12 mouse cellular contexts compared by ENCODE assay signal in the genomic region with DNA sequence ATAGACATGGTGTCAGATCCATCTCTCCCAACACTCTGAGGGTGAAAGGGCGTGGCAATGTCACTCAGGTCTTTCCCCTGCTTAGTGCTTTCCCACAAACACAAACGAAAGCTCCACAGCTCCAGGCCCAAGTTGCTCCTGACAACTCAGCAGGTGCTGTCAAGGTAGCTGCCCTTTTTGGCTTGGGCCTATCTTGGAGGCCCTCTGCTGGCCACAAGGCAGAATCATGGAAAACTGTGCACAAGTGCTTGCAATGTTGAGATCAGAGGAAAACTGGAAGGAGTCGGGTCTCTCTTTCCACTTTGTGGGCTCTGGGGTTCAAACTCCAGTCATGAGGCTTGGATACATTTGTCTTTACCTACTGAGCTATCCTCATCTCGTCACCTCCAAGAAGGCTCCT. TPM values are rescaled to one million over a fixed set of nuclear protein-coding genes. Genes with fewer than 3 reads are reported as not detected.
DNase-seq lines count a peak whose midpoint lies in the region; ATAC-seq and TF ChIP-seq lines count a peak whose summit lies in the region.
"Had no signal": no experiment of that assay in that cellular context is flagged by ENCODE, and none has a peak within 500 bp of the region (broad histone marks: within the 10 kb centered on the region; RNA-seq: fewer than 3 reads in every experiment).

No protein-coding gene starts in this region.

- H3K36me3 ChIP-seq in hindbrain, embryonic 11.5 days (ENCODE audit: control insufficient read depth, insufficient read depth, low read length) = peaks cover 5% of the 10 kb centered on the region; the same call in 1 of the 2 replicates
- peaks cover 48% of the 10 kb centered on the region for H3K36me3 ChIP-seq in hindbrain, embryonic 13.5 days
- H3K36me3 ChIP-seq in midbrain, postnatal 0 days (ENCODE audit: insufficient read depth, low read length) = peaks cover 11% of the 10 kb centered on the region
- H3K36me3 ChIP-seq in midbrain, embryonic 13.5 days = peaks cover 50% of the 10 kb centered on the region

- H3K27ac ChIP-seq in hindbrain, embryonic 11.5 days (ENCODE audit: low read depth, low read length) = no peak overlapping the region
- H3K27ac ChIP-seq in hindbrain, embryonic 13.5 days = no peak overlapping the region
- H3K27ac ChIP-seq in midbrain, postnatal 0 days (ENCODE audit: low read depth, low read length) = no peak overlapping the region
- no peak overlapping the region for H3K27ac ChIP-seq in midbrain, embryonic 13.5 days
- H3K27ac ChIP-seq: forebrain, embryonic 13.5 days; neural tube, embryonic 13.5 days had no signal

- H3K27me3 ChIP-seq in hindbrain, embryonic 11.5 days (ENCODE audit: control insufficient read depth, insufficient read depth, low read length) = no peaks in the 10 kb centered on the region
- no peaks in the 10 kb centered on the region for H3K27me3 ChIP-seq in hindbrain, embryonic 13.5 days
- no peaks in the 10 kb centered on the region for H3K27me3 ChIP-seq in midbrain, postnatal 0 days (ENCODE audit: insufficient read depth, low read length)
- no peaks in the 10 kb centered on the region for H3K27me3 ChIP-seq in midbrain, embryonic 13.5 days
- H3K27me3 ChIP-seq: forebrain, embryonic 13.5 days; neural tube, embryonic 13.5 days had no signal

- no peaks in the 10 kb centered on the region for H3K9me3 ChIP-seq in hindbrain, embryonic 11.5 days (ENCODE audit: control insufficient read depth, low read length)
- H3K9me3 ChIP-seq in hindbrain, embryonic 13.5 days = no peaks in the 10 kb centered on the region
- H3K9me3 ChIP-seq in midbrain, postnatal 0 days (ENCODE audit: low read length) = no peaks in the 10 kb centered on the region
- H3K9me3 ChIP-seq in midbrain, embryonic 13.5 days = no peaks in the 10 kb centered on the region
- H3K9me3 ChIP-seq: forebrain, embryonic 13.5 days; neural tube, embryonic 13.5 days had no signal

- 78% methylated on average over 4 of the region's 4 CpGs for WGBS in hindbrain, embryonic 11.5 days
- 74% methylated on average over 4 of the region's 4 CpGs for WGBS in hindbrain, embryonic 13.5 days
- 83% methylated on average over 4 of the region's 4 CpGs for WGBS in midbrain, postnatal 0 days
- 80% methylated on average over 4 of the region's 4 CpGs for WGBS in midbrain, embryonic 13.5 days

- H3K9ac ChIP-seq in hindbrain, embryonic 11.5 days (ENCODE audit: low read depth, low read length) = no peak overlapping the region
- H3K9ac ChIP-seq in hindbrain, embryonic 13.5 days = no peak overlapping the region
- H3K9ac ChIP-seq in midbrain, postnatal 0 days (replicated peaks; ENCODE audit: low read length, poor library complexity, severe bottlenecking) = no peak overlapping the region
- no peak overlapping the region for H3K9ac ChIP-seq in midbrain, embryonic 13.5 days (replicated peaks)
- H3K9ac ChIP-seq: forebrain, embryonic 13.5 days; neural tube, embryonic 13.5 days had no signal

- no peak overlapping the region for H3K4me3 ChIP-seq in hindbrain, embryonic 11.5 days (ENCODE audit: low read depth, low read length)
- no peak overlapping the region for H3K4me3 ChIP-seq in hindbrain, embryonic 13.5 days
- no peak overlapping the region for H3K4me3 ChIP-seq in midbrain, postnatal 0 days (ENCODE audit: low read depth, low read length)
- no peak overlapping the region for H3K4me3 ChIP-seq in midbrain, embryonic 13.5 days (replicated peaks)
- H3K4me3 ChIP-seq: forebrain, embryonic 13.5 days; neural tube, embryonic 13.5 days had no signal

- peak; percentile 6 for DNase-seq in hindbrain, embryonic 11.5 days (ENCODE audit: low spot score)
- DNase-seq in midbrain, postnatal 0 days (ENCODE audit: low spot score) = no peak
- DNase-seq in WW6 (ENCODE audit: low read depth, low spot score) = peak; percentile 7
- DNase-seq in retina, postnatal 1 day = no peak
- DNase-seq: cerebellum, adult 9-11 months; lung, postnatal 4 days had no signal

- H3K4me1 ChIP-seq in hindbrain, embryonic 11.5 days (replicated peaks; ENCODE audit: control insufficient read depth, insufficient read depth, low read length) = no peaks in the 10 kb centered on the region
- no peaks in the 10 kb centered on the region for H3K4me1 ChIP-seq in hindbrain, embryonic 13.5 days (replicated peaks)
- no peaks in the 10 kb centered on the region for H3K4me1 ChIP-seq in midbrain, postnatal 0 days (ENCODE audit: insufficient read depth, low read length)
- no peaks in the 10 kb centered on the region for H3K4me1 ChIP-seq in midbrain, embryonic 13.5 days (replicated peaks)
- H3K4me1 ChIP-seq: forebrain, embryonic 13.5 days; neural tube, embryonic 13.5 days had no signal

- ATAC-seq in hindbrain, embryonic 11.5 days (ENCODE audit: low FRiP score) = no peak
- no peak for ATAC-seq in hindbrain, embryonic 13.5 days (ENCODE audit: low FRiP score)
- ATAC-seq in midbrain, postnatal 0 days (ENCODE audit: low FRiP score) = no peak
- ATAC-seq in midbrain, embryonic 13.5 days = no peak
- ATAC-seq in megakaryocyte-erythroid progenitor cell, adult 5-6 weeks (replicated peaks; ENCODE audit: low FRiP score, low TSS enrichment, poor library complexity, severe bottlenecking) = peak; percentile 55
- ATAC-seq: forebrain, embryonic 13.5 days had no signal

- no peak overlapping the region for H3K4me2 ChIP-seq in hindbrain, embryonic 11.5 days (replicated peaks; ENCODE audit: low read depth, low read length)
- no peak overlapping the region for H3K4me2 ChIP-seq in hindbrain, embryonic 13.5 days
- H3K4me2 ChIP-seq in midbrain, postnatal 0 days (ENCODE audit: low read depth, low read length, poor library complexity, severe bottlenecking) = no peak overlapping the region
- H3K4me2 ChIP-seq in midbrain, embryonic 13.5 days (replicated peaks) = no peak overlapping the region
- H3K4me2 ChIP-seq: forebrain, embryonic 13.5 days; neural tube, embryonic 13.5 days had no signal

- peak; percentile 62 for TF ChIP-seq CTCF in midbrain, postnatal 0 days (IDR thresholded peaks at IDR 0.05)

RNA-seq across cellular contexts. Expression of a gene that starts 18.3 kb away (rescaled TPM):
- polyA plus RNA-seq in hindbrain, embryonic 11.5 days (2014; fragmentation: Nextera tagmentation; extraction: Ambion mirVana) = 68.2 and 70.2 TPM in 2 replicates
- polyA plus RNA-seq in hindbrain, embryonic 13.5 days (2015; fragmentation: Nextera tagmentation; extraction: Ambion mirVana) = 50.6 and 52.9 TPM in 2 replicates
- total RNA-seq in midbrain, postnatal 0 days (2014; rRNA removed) = 22.0 and 29.0 TPM in 2 replicates
- 30.4 and 31.8 TPM in 2 replicates for polyA plus RNA-seq in midbrain, postnatal 0 days (2015; fragmentation: Nextera tagmentation; extraction: Ambion mirVana)
- polyA plus RNA-seq in midbrain, embryonic 13.5 days (2015; fragmentation: Nextera tagmentation; extraction: Ambion mirVana) = 49.1 and 49.5 TPM in 2 replicates
- total RNA-seq in megakaryocyte-erythroid progenitor cell, adult 5-6 weeks (2014; fragmentation: Nextera tagmentation) = 133 TPM in 2 replicates
- 120 and 178 TPM in 2 replicates for total RNA-seq in megakaryocyte-erythroid progenitor cell, adult 5-6 weeks (2017)

RNA-seq across cellular contexts. Expression of a gene that starts 21.2 kb away (rescaled TPM):
- 0.14 TPM in 1 of 2 replicates, not detected in the other for polyA plus RNA-seq in hindbrain, embryonic 11.5 days (2014; fragmentation: Nextera tagmentation; extraction: Ambion mirVana)
- 0.49 and 0.58 TPM in 2 replicates for polyA plus RNA-seq in hindbrain, embryonic 13.5 days (2015; fragmentation: Nextera tagmentation; extraction: Ambion mirVana)
- total RNA-seq in midbrain, postnatal 0 days (2014; rRNA removed) = 2.7 and 5.9 TPM in 2 replicates
- polyA plus RNA-seq in midbrain, postnatal 0 days (2015; fragmentation: Nextera tagmentation; extraction: Ambion mirVana) = 3.1 and 3.8 TPM in 2 replicates
- 0.30 and 0.42 TPM in 2 replicates for polyA plus RNA-seq in midbrain, embryonic 13.5 days (2015; fragmentation: Nextera tagmentation; extraction: Ambion mirVana)
- total RNA-seq in megakaryocyte-erythroid progenitor cell, adult 5-6 weeks (2014; fragmentation: Nextera tagmentation) = not detected in 2 replicates
- not detected in 2 replicates for total RNA-seq in megakaryocyte-erythroid progenitor cell, adult 5-6 weeks (2017)
- polyA plus RNA-seq: forebrain, embryonic 13.5 days; small intestine, adult 2 months had no signal

Comparison
In these comparisons a context has a peak if more than half of its experiments do, and no peak if none do; other contexts are left out.
1. DNase-seq: peak in hindbrain, embryonic 11.5 days (single experiment) and WW6 (single experiment); none in midbrain, postnatal 0 days (single experiment) and retina, postnatal 1 day (single experiment).